Mouse (Mus musculus): ENCODE results near the gene Disp2.

- no peak for TF ChIP-seq EP300 (IDR thresholded peaks at IDR 0.05)
- peak; percentile 90 for TF ChIP-seq CTCF (IDR thresholded peaks at IDR 0.05)
These were observed 11.3 kb downstream of the Disp2 start for GRCm38 (mm10) chr2:118790551-118791525.

All from lung, postnatal 0 days (tissue).